Mouse (Mus musculus): Measurements from ENCODE around the gene Sat2.
A peak's percentile ranks its signal among the peaks of the same experiment; 100 is the strongest.

GRCm38 (mm10) chr11:69613553-69614256, 8.1 kb upstream of the Sat2 start:
- TF ChIP-seq CTCF (IDR thresholded peaks at IDR 0.05; ENCODE audit: low read depth, low read length) (peak; percentile 76), POLR2A (IDR thresholded peaks at IDR 0.05; ENCODE audit: borderline replicate concordance, low read depth, low read length) (no peak)
